Mouse (Mus musculus) intestine, embryonic 16.5 days (tissue): ENCODE measurements at regions not wholly inside any gene's neighbourhood (a gene's known extent, or its start where the extent isn't known, plus 50 kb on each side); places are given as distances from the start of the nearest gene placed in this dataset.

Experiments
- ATAC-seq: fragments of 200-750 bp; cut with Nextera tagmentation; 2 replicates; pipeline ENCODE4 v1.8.0; 2017; ENCODE audit warnings: moderate TSS enrichment, moderate library complexity
- H3K27ac ChIP-seq: fragments of 300-500 bp; sonication (generic); 2 replicates; pipeline ENCODE4 v1.5.1; 2014; ENCODE audit warnings: mild to moderate bottlenecking, low read length
- H3K27me3 ChIP-seq: fragments of 300-500 bp; sonication (generic); replicated peaks from 2 replicates; pipeline ENCODE4 v1.6.1; 2014; ENCODE audit warnings: low read length, control low read depth, mixed read lengths; ENCODE audit not compliant: control insufficient read depth, insufficient read depth
- H3K36me3 ChIP-seq: fragments of 300-500 bp; sonication (generic); 2 replicates; pipeline ENCODE4 v1.6.1; 2014; ENCODE audit warnings: low read length, control low read depth; ENCODE audit not compliant: control insufficient read depth, insufficient read depth
- H3K4me1 ChIP-seq: fragments of 300-500 bp; sonication (generic); 2 replicates; pipeline ENCODE4 v1.6.1; 2014; ENCODE audit warnings: low read length, control low read depth, mixed read lengths; ENCODE audit not compliant: control insufficient read depth, insufficient read depth
- H3K4me2 ChIP-seq: fragments of 300-500 bp; sonication (generic); 2 replicates; pipeline ENCODE4 v1.6.1; 2014; ENCODE audit warnings: low read depth, low read length, control low read depth
- H3K4me3 ChIP-seq: fragments of 300-500 bp; sonication (generic); 2 replicates; pipeline ENCODE4 v1.5.1; 2014; ENCODE audit warnings: mild to moderate bottlenecking, low read length
- H3K9ac ChIP-seq: fragments of 300-500 bp; sonication (generic); 2 replicates; pipeline ENCODE4 v1.6.1; 2014; ENCODE audit warnings: low read depth, low read length
- H3K9me3 ChIP-seq: fragments of 300-500 bp; sonication (generic); 2 replicates; pipeline ENCODE4 v1.6.1; 2016; ENCODE audit warnings: low read length, control low read depth; ENCODE audit not compliant: control insufficient read depth
- WGBS: fragments of 180-500 bp; shearing (Covaris S2); extraction: QIAGEN DNeasy Blood & Tissue Kit; methylation state at CpG from one replicate; pipeline ENCODE4 v1.1.7; 2014; 5-methylcytosine and 5-hydroxymethylcytosine counted together

- no peak overlapping the region for H3K27ac ChIP-seq
- H3K27me3 ChIP-seq = no peaks in the 10 kb centered on the region
- no peaks in the 10 kb centered on the region for H3K36me3 ChIP-seq
- no peak overlapping the region for H3K4me3 ChIP-seq
- H3K4me2 ChIP-seq = no peak overlapping the region
- no peak overlapping the region for H3K9ac ChIP-seq
- H3K4me1 ChIP-seq = no peaks in the 10 kb centered on the region
- ATAC-seq = no peak
- H3K9me3 ChIP-seq = no peaks in the 10 kb centered on the region
Observed at GRCm38 (mm10) chr11:31462440-31462839, 92.6 kb upstream of the Stc2 start.

- H3K27ac ChIP-seq = no peak overlapping the region
Observed at GRCm38 (mm10) chr11:31461824-31462223, 92.0 kb upstream of the Stc2 start.

GRCm38 (mm10) chr11:31461348-31461747, 91.5 kb upstream of the Stc2 start:
- no peak for ATAC-seq
- Histone ChIP-seq H3K9me3 (no peaks in the 10 kb centered on the region), H3K4me2 (no peak overlapping the region), H3K9ac (no peak overlapping the region), H3K4me1 (no peaks in the 10 kb centered on the region), H3K27ac (no peak overlapping the region), H3K36me3 (no peaks in the 10 kb centered on the region), H3K4me3 (no peak overlapping the region), H3K27me3 (no peaks in the 10 kb centered on the region)
- 69% methylated on average over 3 of the region's 3 CpGs for WGBS

More at GRCm38 (mm10) chr11:31461824-31462223, 92.0 kb upstream of the Stc2 start:
- H3K4me3 ChIP-seq = no peak overlapping the region
- H3K4me2 ChIP-seq = no peak overlapping the region
- H3K9ac ChIP-seq = no peak overlapping the region
- no peaks in the 10 kb centered on the region for H3K4me1 ChIP-seq
- 73% methylated on average over 4 of the region's 4 CpGs for WGBS
- no peaks in the 10 kb centered on the region for H3K9me3 ChIP-seq
- H3K36me3 ChIP-seq = no peaks in the 10 kb centered on the region
- no peaks in the 10 kb centered on the region for H3K27me3 ChIP-seq
- no peak for ATAC-seq

GRCm38 (mm10) chr11:31427374-31427773, 57.5 kb upstream of the Stc2 start:
- Histone ChIP-seq H3K27me3 (no peaks in the 10 kb centered on the region), H3K4me3 (no peak overlapping the region), H3K4me2 (no peak overlapping the region), H3K9me3 (no peaks in the 10 kb centered on the region; the same call in 1 of the 2 replicates), H3K36me3 (no peaks in the 10 kb centered on the region), H3K9ac (no peak overlapping the region), H3K27ac (no peak overlapping the region), H3K4me1 (no peaks in the 10 kb centered on the region)
- WGBS = 63% methylated on average over 2 of the region's 2 CpGs
- ATAC-seq = peak; percentile 56; the same call in 1 of the 2 replicates
